Mouse (Mus musculus) adrenal gland, adult 2 months (tissue): ENCODE data around the gene Prr14. TPM values are rescaled to one million over a fixed set of nuclear protein-coding genes. Genes with fewer than 3 reads are reported as not detected.

ENCODE experiments used
- DNase-seq: peaks from one replicate; pipeline ENCODE4 v3.0.0; 2021
- microRNA-seq, 2 experiments: library from miRNA; unstranded; fragments of <30 nt; microRNA quantifications; one replicate each; pipeline ENCODE4 v1.2.0; 2021
- polyA plus RNA-seq: library from polyadenylated mRNA; depleted of rRNA; stranded (reverse); fragments of >200 nt; gene quantifications from 2 replicates; pipeline ENCODE4 v1.2.3, GENCODE M21; 2012; rRNA removed
- total RNA-seq, 2 experiments: library from RNA; stranded (reverse); gene quantifications; 2 replicates each; pipeline ENCODE4 v1.2.3; 2021

Prr14 gene
- total and polyA plus RNA-seq, 3 experiments: 49.0 to 87.0 (median 56.8) TPM

GRCm38 (mm10) chr7:127512231-127513015 lies 53.0 kb downstream of the Prr14 start:
- DNase-seq: peak; percentile 94

DNA sequence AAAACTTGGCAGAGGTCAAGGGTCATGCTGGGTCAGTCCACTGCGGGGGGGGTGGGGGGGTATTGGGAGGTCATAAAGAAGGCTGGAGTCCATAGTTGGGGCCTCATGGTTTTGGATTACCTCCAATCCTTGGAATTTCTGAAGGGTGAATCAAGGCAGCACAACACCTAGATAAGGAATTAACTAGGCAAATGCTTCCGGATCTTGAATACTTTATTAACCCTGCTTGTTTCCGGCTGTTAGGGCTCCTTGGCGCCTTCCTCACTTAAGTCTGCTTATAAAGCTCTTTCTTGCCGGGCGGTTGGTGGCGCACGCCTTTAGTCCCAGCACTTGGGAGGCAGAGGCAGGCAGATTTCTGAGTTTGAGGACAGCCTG lies 53.6 kb downstream of the Prr14 start:
- DNase-seq: no peak

GRCm38 (mm10) chr7:127513781-127514180 lies 54.4 kb downstream of the Prr14 start:
- DNase-seq: peak; percentile 35

GRCm38 (mm10) chr7:127515846-127516245 lies 56.4 kb downstream of the Prr14 start:
- DNase-seq: peak; percentile 9

GRCm38 (mm10) chr7:127516344-127516743 lies 56.9 kb downstream of the Prr14 start:
- no peak for DNase-seq

DNA sequence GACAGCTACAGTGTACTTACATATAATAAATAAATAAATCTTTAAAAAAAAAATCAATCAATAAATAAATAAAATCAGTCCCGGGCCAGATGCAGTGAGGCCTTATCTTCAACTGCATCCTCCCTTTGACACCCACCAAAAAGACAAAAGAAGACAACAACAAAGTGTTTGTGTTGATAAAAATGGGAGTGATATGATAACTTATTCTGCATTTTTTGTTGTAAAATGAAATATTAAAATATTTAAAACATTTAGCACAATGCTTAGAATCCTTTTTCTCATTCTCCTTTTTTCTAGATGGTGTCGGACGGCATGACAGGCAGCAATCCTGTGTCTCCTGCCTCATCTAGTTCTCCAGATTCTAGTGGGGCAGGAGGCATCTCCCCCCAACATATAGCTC lies 59.9 kb downstream of the Prr14 start, which contains the start of gene Gm42715:
Gm42715 (plus strand) TSS at position 301 of the 400 bp plus-strand sequence.
- DNase-seq: no peak

Small RNAs within 50 kb of the gene (microRNA-seq; reads per million reads assigned to microRNA genes)
- gene Gm47278: 0 reads per million in 2 experiments
- gene Mir7060: 0 reads per million in 2 experiments

Other genes starting within 250 kb of the Prr14 start
- gene Zfp553, start 226.6 kb upstream of the Prr14 start, total RNA-seq: 10 to 100 TPM; 11.7 to 12.7 TPM
- gene Zfp553, start 226.6 kb upstream of the Prr14 start, polyA plus RNA-seq: 18.3 and 20.5 TPM in 2 replicates
- 10 to 100 TPM in 1 of 2 experiments, 1 to 10 TPM in 1; 7.1 to 11.4 TPM for gene Sept1, start 226.5 kb upstream of the Prr14 start, total RNA-seq
- 8.6 and 10.9 TPM in 2 replicates for gene Sept1, start 226.5 kb upstream of the Prr14 start, polyA plus RNA-seq
- 10 to 100 TPM; 27.1 to 32.4 TPM for gene Zfp771, start 215.3 kb upstream of the Prr14 start, total RNA-seq
- gene Zfp771, start 215.3 kb upstream of the Prr14 start, polyA plus RNA-seq: 295 and 338 TPM in 2 replicates
- 10 to 100 TPM; 34.7 to 37.6 TPM for gene Dctpp1, start 198.9 kb upstream of the Prr14 start, total RNA-seq
- gene Dctpp1, start 198.9 kb upstream of the Prr14 start, polyA plus RNA-seq: 45.1 and 57.1 TPM in 2 replicates
- gene Sephs2, start 185.6 kb upstream of the Prr14 start, total RNA-seq: 100 to 1,000 TPM in 1 of 2 experiments, 10 to 100 TPM in 1; 90.0 to 118 TPM
- gene Sephs2, start 185.6 kb upstream of the Prr14 start, polyA plus RNA-seq: 41.8 and 46.5 TPM in 2 replicates
- gene Itgal, start 163.4 kb upstream of the Prr14 start, total RNA-seq: 1 to 10 TPM; 1.7 to 2.4 TPM
- gene Itgal, start 163.4 kb upstream of the Prr14 start, polyA plus RNA-seq: 1.6 and 1.7 TPM in 2 replicates
- gene Zfp768, start 114.0 kb upstream of the Prr14 start, total RNA-seq: 10 to 100 TPM; 30.5 to 32.3 TPM
- 52.5 and 54.2 TPM in 2 replicates for gene Zfp768, start 114.0 kb upstream of the Prr14 start, polyA plus RNA-seq
- gene Zfp747, start 83.6 kb upstream of the Prr14 start, total RNA-seq: 10 to 100 TPM in 1 of 2 experiments, 1 to 10 TPM in 1; 8.0 to 11.2 TPM
- 4.4 and 6.7 TPM in 2 replicates for gene Zfp747, start 83.6 kb upstream of the Prr14 start, polyA plus RNA-seq
- 1 to 10 TPM; 4.4 to 6.3 TPM for gene 9130019O22Rik, start 72.4 kb upstream of the Prr14 start, total RNA-seq
- gene 9130019O22Rik, start 72.4 kb upstream of the Prr14 start, polyA plus RNA-seq: 2.5 and 3.3 TPM in 2 replicates
- gene E430018J23Rik, start 66.0 kb upstream of the Prr14 start, total RNA-seq: 10 to 100 TPM in 1 of 2 experiments, 1 to 10 TPM in 1; 7.1 to 10.3 TPM
- gene E430018J23Rik, start 66.0 kb upstream of the Prr14 start, polyA plus RNA-seq: 8.9 and 10.0 TPM in 2 replicates
- 1 to 10 TPM; 5.0 to 8.1 TPM for gene Zfp764, start 52.8 kb upstream of the Prr14 start, total RNA-seq
- gene Zfp764, start 52.8 kb upstream of the Prr14 start, polyA plus RNA-seq: 4.1 and 4.5 TPM in 2 replicates
- 10 to 100 TPM; 13.3 to 15.3 TPM for gene Zfp688, start 37.5 kb upstream of the Prr14 start, total RNA-seq
- gene Zfp688, start 37.5 kb upstream of the Prr14 start, polyA plus RNA-seq: 30.2 and 33.8 TPM in 2 replicates
- gene Zfp689, start 10.5 kb upstream of the Prr14 start, total RNA-seq: 1 to 10 TPM; 3.9 to 4.6 TPM
- 7.0 and 7.1 TPM in 2 replicates for gene Zfp689, start 10.5 kb upstream of the Prr14 start, polyA plus RNA-seq
- gene Fbrs, start 19.6 kb downstream of the Prr14 start, total RNA-seq: 10 to 100 TPM; 54.8 to 90.7 TPM
- 46.0 and 57.8 TPM in 2 replicates for gene Fbrs, start 19.6 kb downstream of the Prr14 start, polyA plus RNA-seq
- gene Srcap, start 52.4 kb downstream of the Prr14 start, total RNA-seq: 10 to 100 TPM; 68.6 to 90.2 TPM
- gene Srcap, start 52.4 kb downstream of the Prr14 start, polyA plus RNA-seq: 29.3 and 41.2 TPM in 2 replicates
- gene Gm42715, start 60.0 kb downstream of the Prr14 start, total RNA-seq: 10 to 100 TPM; 19.1 to 19.7 TPM
- gene Gm42715, start 60.0 kb downstream of the Prr14 start, polyA plus RNA-seq: 4.0 and 6.7 TPM in 2 replicates
- gene Tmem265, start 101.8 kb downstream of the Prr14 start, total RNA-seq: not detected
- gene Tmem265, start 101.8 kb downstream of the Prr14 start, polyA plus RNA-seq: 0.39 and 2.5 TPM in 2 replicates
- gene Phkg2, start 113.7 kb downstream of the Prr14 start, total RNA-seq: 10 to 100 TPM; 37.3 to 44.4 TPM
- gene Phkg2, start 113.7 kb downstream of the Prr14 start, polyA plus RNA-seq: 48.3 and 53.2 TPM in 2 replicates
- 10 to 100 TPM in 1 of 2 experiments, 1 to 10 TPM in 1; 7.6 to 11.4 TPM for gene Ccdc189, start 129.0 kb downstream of the Prr14 start, total RNA-seq
- gene Ccdc189, start 129.0 kb downstream of the Prr14 start, polyA plus RNA-seq: 4.8 and 6.1 TPM in 2 replicates
- 10 to 100 TPM; 54.9 to 55.7 TPM for gene Rnf40, start 129.2 kb downstream of the Prr14 start, total RNA-seq
- 19.3 and 23.3 TPM in 2 replicates for gene Rnf40, start 129.2 kb downstream of the Prr14 start, polyA plus RNA-seq
- gene Zfp629, start 156.2 kb downstream of the Prr14 start, total RNA-seq: 10 to 100 TPM; 16.3 to 21.2 TPM
- gene Zfp629, start 156.2 kb downstream of the Prr14 start, polyA plus RNA-seq: 14.0 and 15.5 TPM in 2 replicates
- gene Bcl7c, start 249.3 kb downstream of the Prr14 start, total RNA-seq: 10 to 100 TPM; 70.9 to 86.0 TPM
- 70.5 and 78.0 TPM in 2 replicates for gene Bcl7c, start 249.3 kb downstream of the Prr14 start, polyA plus RNA-seq